Mouse (Mus musculus) spleen, adult 2 months (tissue): Measurements from ENCODE around the gene Cercam. TPM values are rescaled to one million over a fixed set of nuclear protein-coding genes. Genes with fewer than 3 reads are reported as not detected.

ENCODE experiments used
- DNase-seq, 2 experiments: peaks; one replicate each; pipeline versions ENCODE4 v3.0.0 to v3.0.0-alpha.2; 2012 to 2021; ENCODE audit warnings: low spot score in 2 of 2, low read depth in 1 of 2
- H3K27ac ChIP-seq: fragments of 200-500 bp; 2 replicates; pipeline ENCODE4 v1.5.1; 2012; ENCODE audit warnings: low read length, inconsistent platforms; ENCODE audit not compliant: insufficient read depth
- H3K27me3 ChIP-seq: fragments of 200-500 bp; 2 replicates; pipeline ENCODE4 v1.6.1; 2012; ENCODE audit warnings: mild to moderate bottlenecking, moderate library complexity, low read length, inconsistent platforms; ENCODE audit not compliant: control insufficient read depth, insufficient read depth
- H3K36me3 ChIP-seq: fragments of 200-500 bp; 2 replicates; pipeline ENCODE4 v1.6.1; 2012; ENCODE audit warnings: mild to moderate bottlenecking, low read length, inconsistent platforms; ENCODE audit not compliant: control insufficient read depth, insufficient read depth
- H3K4me1 ChIP-seq: fragments of 200-500 bp; 2 replicates; pipeline ENCODE4 v1.6.1; 2011; ENCODE audit warnings: inconsistent platforms; ENCODE audit not compliant: control insufficient read depth, insufficient read depth, insufficient read length
- H3K4me3 ChIP-seq: fragments of 200-500 bp; 2 replicates; pipeline ENCODE4 v1.5.1; 2011; ENCODE audit warnings: mild to moderate bottlenecking, inconsistent platforms; ENCODE audit not compliant: insufficient read depth, insufficient read length; ENCODE audit errors: extremely low read depth
- CTCF ChIP-seq: fragments of 200-500 bp; IDR thresholded peaks from 2 replicates; pipeline ENCODE4 v1.5.1; 2011; ENCODE audit warnings: mild to moderate bottlenecking, inconsistent platforms; ENCODE audit not compliant: insufficient read depth, insufficient read length, insufficient replicate concordance; ENCODE audit errors: extremely low read depth
- POLR2A ChIP-seq: fragments of 200-500 bp; IDR thresholded peaks from 2 replicates; pipeline ENCODE4 v1.6.1; 2011; ENCODE audit warnings: low read depth, low read length, inconsistent platforms
- WGBS: fragments of 180-500 bp; shearing (Covaris S2); methylation state at CpG from one replicate; pipeline ENCODE4 v1.1.7; 2018; 5-methylcytosine and 5-hydroxymethylcytosine counted together
- polyA plus RNA-seq: library from polyadenylated mRNA; depleted of rRNA; stranded (reverse); fragments of >200 nt; gene quantifications from 2 replicates; pipeline ENCODE4 v1.2.3, GENCODE M21; 2012; rRNA removed

Cercam gene
- 8.4 and 11.7 TPM in 2 replicates for polyA plus RNA-seq

DNA sequence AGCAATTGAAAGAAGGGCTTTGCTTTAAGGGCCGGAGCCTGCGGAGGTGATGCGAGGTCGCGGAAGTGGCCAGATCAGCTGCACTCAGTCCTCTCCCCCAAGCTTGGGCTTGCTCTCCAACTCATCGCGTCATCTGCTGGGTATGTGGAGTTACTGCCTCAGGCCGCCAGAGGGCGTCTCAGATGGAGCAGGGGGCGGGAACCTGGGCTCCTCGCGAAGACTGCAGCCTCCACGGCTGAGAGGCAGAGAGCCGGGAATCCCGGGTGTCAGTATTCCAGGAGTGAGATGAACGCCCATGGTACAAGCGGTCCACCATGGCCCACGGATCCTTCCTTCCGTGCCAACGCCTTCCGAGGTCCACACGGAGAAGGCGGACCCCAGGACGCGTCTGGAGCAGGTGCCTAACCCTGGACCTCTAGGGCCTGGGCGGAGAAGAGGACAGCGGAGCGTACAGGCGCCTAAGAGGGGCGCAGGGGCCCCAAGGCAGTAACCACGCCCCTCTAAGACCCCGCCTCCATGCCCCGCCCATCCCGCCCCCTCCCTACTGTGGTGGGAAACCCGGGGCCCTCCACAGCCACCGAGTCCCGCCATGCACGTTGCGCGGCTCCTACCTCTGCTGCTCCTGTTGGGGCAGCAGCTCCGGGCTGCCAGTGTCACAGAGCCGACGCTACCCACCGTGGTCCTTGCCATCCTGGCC, at the start of gene Cercam:
Cercam (plus strand) TSS at position 216 of the 697 bp plus-strand sequence.
- peak within 1 kb of the TSS; percentile 79 for H3K4me3 ChIP-seq
- TF ChIP-seq CTCF (peak; percentile 91), POLR2A (no peak)
- peak; percentile 59 to 74 for DNase-seq
- WGBS, result 1% methylated on average over 37 of the region's 44 CpGs
- H3K36me3 ChIP-seq, result no peaks in the 10 kb centered on the region
- no peaks in the 10 kb centered on the region for H3K27me3 ChIP-seq
- H3K27ac ChIP-seq, result peak within 1 kb of the TSS; percentile 51
- H3K4me1 ChIP-seq, result peaks cover 3% of the 10 kb centered on the region; the same call in 1 of the 2 replicates

DNA sequence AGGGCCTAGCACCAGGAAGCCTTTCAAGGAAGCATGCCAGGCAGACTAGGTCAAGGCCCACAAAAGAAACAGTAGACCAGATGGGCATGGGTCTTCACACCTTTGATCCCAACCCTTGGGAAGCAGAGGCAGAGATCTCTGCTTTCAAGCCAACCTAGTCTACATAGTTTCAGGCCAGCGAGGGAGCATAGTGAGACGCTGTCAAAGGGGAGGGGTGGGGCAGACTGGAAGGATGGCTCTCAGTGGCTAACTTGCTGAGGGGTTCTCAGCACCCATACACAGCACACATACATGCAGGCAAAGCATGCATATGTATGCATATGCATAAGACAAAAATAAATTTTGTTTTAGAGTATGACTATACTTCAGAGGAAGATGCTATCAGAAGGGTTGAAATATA, 49.6 kb upstream of the Cercam start:
- no peak for DNase-seq
- Histone ChIP-seq H3K4me1 (peaks cover 5% of the 10 kb centered on the region; the same call in 1 of the 2 replicates), H3K4me3 (no peak overlapping the region), H3K27ac (no peak overlapping the region), H3K27me3 (no peaks in the 10 kb centered on the region), H3K36me3 (peaks cover 2% of the 10 kb centered on the region; the same call in 1 of the 2 replicates)
- TF ChIP-seq POLR2A (no peak), CTCF (no peak)
- 76% methylated on average over 2 of the region's 2 CpGs for WGBS

DNA sequence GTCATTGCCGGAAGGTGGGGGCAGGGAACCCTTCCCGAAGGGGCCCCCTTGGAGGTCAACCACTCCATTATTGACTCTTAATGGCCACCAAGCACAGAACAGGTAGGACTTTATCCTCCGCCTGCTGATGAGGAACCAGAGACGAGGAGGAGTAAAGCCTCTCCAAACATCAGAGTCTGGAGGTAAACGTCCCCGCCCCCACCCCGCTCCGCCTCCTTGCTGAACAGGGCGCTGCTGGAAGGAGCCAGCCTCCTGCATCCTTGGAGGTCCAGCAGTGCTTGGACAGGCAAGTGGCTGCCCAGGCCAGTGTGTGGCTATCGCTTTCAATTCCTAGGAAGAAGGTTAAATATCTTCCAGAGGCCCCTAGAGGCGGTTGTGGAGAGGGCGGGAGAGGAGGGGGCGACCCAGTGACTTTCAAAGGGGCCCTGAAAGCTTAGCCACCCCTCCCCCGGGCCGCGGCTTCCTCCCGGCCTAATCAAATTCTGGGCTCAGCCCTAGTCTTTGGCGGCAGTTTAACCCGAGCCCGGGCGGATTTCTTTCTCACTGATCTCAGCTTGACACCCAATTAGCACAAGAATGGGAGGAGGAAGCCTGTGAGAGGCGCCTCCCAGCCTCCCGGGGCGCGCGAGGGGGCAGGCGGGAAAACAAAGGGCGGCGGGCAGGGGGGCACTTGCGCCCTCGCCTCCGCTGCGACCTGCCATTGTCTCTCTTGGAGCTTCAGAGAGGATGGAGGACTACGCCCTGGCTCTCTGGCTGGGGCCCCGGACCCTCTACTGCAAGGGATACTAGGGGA, 48.7 kb upstream of the Cercam start, which contains the start of gene Urm1:
Urm1 (plus strand) TSS at position 51 of the 793 bp plus-strand sequence.
- Histone ChIP-seq H3K4me1 (peaks cover 5% of the 10 kb centered on the region; the same call in 1 of the 2 replicates), H3K4me3 (peak within 1 kb of the TSS; percentile 52), H3K36me3 (peaks cover 2% of the 10 kb centered on the region; the same call in 1 of the 2 replicates), H3K27me3 (no peaks in the 10 kb centered on the region), H3K27ac (peak within 1 kb of the TSS; percentile 60)
- TF ChIP-seq CTCF (no peak), POLR2A (no peak)
- 3% methylated on average over 35 of the region's 35 CpGs for WGBS
- DNase-seq, result peak in 1 of 2 experiments; percentile 55

DNA sequence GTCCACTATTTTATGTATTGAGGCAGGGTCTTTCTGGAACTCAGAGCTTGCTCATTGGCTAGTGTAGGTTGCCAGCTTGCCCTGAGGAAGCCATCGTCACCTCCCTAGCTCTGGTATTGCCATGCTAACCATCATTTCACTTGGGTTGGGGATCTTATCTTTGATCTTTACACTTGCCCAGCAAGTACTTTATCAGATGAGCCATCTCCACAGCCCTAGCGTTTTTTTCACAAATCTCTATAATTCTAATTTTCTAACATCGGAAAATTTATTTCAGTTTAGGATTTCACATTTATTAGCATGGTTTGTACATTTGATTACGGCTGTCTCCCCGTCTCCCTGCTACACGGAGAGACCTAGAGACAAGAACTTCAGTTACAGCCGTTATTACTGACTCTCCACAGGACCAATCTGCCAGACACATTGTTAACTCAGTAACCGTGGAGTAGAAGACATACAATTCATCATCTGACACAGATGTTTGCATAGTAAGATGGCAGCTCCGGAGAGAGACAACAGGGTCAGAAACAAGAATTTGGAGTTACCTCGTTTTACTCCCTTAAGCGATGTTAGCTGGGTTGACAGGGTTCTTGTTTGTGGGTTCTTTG, 42.5 kb upstream of the Cercam start:
- H3K4me3 ChIP-seq, result peak overlapping the region; percentile 64
- no peaks in the 10 kb centered on the region for H3K27me3 ChIP-seq
- no peak for TF ChIP-seq CTCF
- TF ChIP-seq POLR2A, result no peak
- 9% methylated on average over 11 of the region's 11 CpGs for WGBS
- H3K4me1 ChIP-seq, result peaks cover 7% of the 10 kb centered on the region; the same call in 1 of the 2 replicates
- H3K27ac ChIP-seq, result peak overlapping the region; percentile 90
- no peaks in the 10 kb centered on the region for H3K36me3 ChIP-seq
- DNase-seq, result no peak

DNA sequence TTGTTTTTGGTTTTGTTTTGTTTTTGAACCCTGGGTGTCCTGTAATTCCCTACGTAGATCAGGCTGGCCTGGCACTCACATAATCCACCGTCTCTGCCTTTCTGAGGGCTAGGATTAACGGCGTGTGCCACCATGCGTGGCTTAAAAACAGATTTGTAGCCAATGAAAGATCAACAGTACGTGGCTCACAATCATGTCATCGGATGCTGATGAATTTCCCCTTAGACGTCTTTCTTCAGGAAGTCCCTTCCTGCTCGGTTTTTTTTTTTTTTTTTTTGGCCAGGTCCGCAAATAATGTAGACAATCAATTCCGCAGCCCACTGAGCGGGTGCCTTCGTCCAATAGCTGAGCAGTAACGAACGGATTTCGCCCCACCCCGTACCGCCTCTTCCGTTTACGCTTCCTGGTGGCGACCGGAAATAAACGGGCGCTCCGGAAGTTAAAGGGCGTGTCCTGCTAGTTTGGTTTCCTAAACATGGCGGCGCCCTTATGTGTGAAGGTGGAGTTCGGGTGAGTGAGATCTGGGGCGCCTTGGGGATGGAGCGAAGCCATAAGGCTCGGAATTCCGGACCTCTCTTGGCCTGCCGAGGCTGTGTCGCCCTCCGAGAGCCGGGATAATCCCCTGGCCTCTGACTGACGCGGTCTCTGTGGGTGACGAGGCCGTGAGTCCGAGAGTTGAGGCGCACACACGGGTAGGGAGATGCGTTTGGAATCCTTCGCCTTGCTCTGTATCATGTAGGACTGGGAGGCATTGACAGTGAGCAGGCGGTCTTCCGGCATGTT, 41.8 kb upstream of the Cercam start:
- H3K27me3 ChIP-seq, result no peaks in the 10 kb centered on the region
- H3K4me1 ChIP-seq, result peaks cover 7% of the 10 kb centered on the region; the same call in 1 of the 2 replicates
- H3K4me3 ChIP-seq, result peak overlapping the region; percentile 75
- no peaks in the 10 kb centered on the region for H3K36me3 ChIP-seq
- peak; percentile 69; the same call in 1 of the 2 replicates for TF ChIP-seq POLR2A
- no peak for TF ChIP-seq CTCF
- under 1% methylated on average over 48 of the region's 48 CpGs for WGBS
- peak overlapping the region; percentile 90 for H3K27ac ChIP-seq
- DNase-seq, result peak; percentile 94 to 97

DNA sequence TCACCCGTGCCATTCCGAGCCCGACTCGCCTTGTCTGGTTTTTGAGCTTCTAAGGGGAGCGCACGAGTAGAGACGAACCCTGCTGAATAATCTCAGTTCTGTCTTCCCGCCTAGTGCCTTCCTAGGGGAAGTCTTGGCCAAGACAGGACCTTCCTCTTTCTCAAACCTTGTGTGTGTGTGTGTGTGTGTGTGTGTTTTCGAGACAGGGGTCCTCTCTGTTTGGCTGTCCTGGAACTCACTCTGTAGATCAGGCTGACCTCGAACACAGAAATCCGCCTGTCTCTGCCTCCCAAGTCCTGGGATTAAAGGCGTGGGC, 41.3 kb upstream of the Cercam start:
- TF ChIP-seq CTCF (no peak), POLR2A (no peak)
- peak overlapping the region; percentile 2; the same call in 1 of the 2 replicates for H3K27ac ChIP-seq
- H3K4me1 ChIP-seq, result peaks cover 7% of the 10 kb centered on the region; the same call in 1 of the 2 replicates
- peaks cover 2% of the 10 kb centered on the region; the same call in 1 of the 2 replicates for H3K36me3 ChIP-seq
- no peak for DNase-seq
- no peaks in the 10 kb centered on the region for H3K27me3 ChIP-seq
- peak overlapping the region; percentile 75 for H3K4me3 ChIP-seq
- 2% methylated on average over 12 of the region's 12 CpGs for WGBS
